Mouse (Mus musculus) embryonic facial prominence, embryonic 13.5 days (tissue): ENCODE measurements around the gene Gnb2. TPM values are rescaled to one million over a fixed set of nuclear protein-coding genes. Genes with fewer than 3 reads are reported as not detected.

Experiments used
- ATAC-seq: fragments of 200-750 bp; cut with Nextera tagmentation; 2 replicates; pipeline ENCODE4 v1.8.0; 2017; ENCODE audit warnings: low read depth; ENCODE audit not compliant: insufficient number of reproducible peaks, insufficient read depth, low FRiP score, low TSS enrichment
- H3K27ac ChIP-seq: fragments of 300-500 bp; sonication (generic); 2 replicates; pipeline ENCODE4 v1.5.1; 2015; ENCODE audit warnings: moderate library complexity, mild to moderate bottlenecking, inconsistent platforms
- H3K27me3 ChIP-seq: fragments of 300-500 bp; sonication (generic); 2 replicates; pipeline ENCODE4 v1.6.1; 2015; ENCODE audit warnings: mild to moderate bottlenecking, inconsistent platforms
- H3K36me3 ChIP-seq: fragments of 300-500 bp; sonication (generic); 2 replicates; pipeline ENCODE4 v1.6.1; 2015; ENCODE audit warnings: mild to moderate bottlenecking, inconsistent platforms
- H3K4me1 ChIP-seq: fragments of 300-500 bp; sonication (generic); 2 replicates; pipeline ENCODE4 v1.6.1; 2015; ENCODE audit warnings: inconsistent platforms
- H3K4me2 ChIP-seq: fragments of 300-500 bp; sonication (generic); 2 replicates; pipeline ENCODE4 v1.6.1; 2015; ENCODE audit warnings: moderate library complexity, mild to moderate bottlenecking, inconsistent platforms
- H3K4me3 ChIP-seq: fragments of 300-500 bp; sonication (generic); 2 replicates; pipeline ENCODE4 v1.5.1; 2015; ENCODE audit warnings: mild to moderate bottlenecking, inconsistent platforms
- H3K9ac ChIP-seq: fragments of 300-500 bp; sonication (generic); 2 replicates; pipeline ENCODE4 v1.6.1; 2015; ENCODE audit warnings: mild to moderate bottlenecking, inconsistent platforms
- H3K9me3 ChIP-seq: fragments of 300-500 bp; sonication (generic); 2 replicates; pipeline ENCODE4 v1.6.1; 2016; ENCODE audit warnings: inconsistent platforms
- WGBS: fragments of 180-500 bp; shearing (Covaris S2); methylation state at CpG from one replicate; pipeline ENCODE4 v1.1.7; 2015; ENCODE audit warnings: mixed read lengths; 5-methylcytosine and 5-hydroxymethylcytosine counted together
- polyA plus RNA-seq: library from polyadenylated mRNA; unstranded; fragments of >200 nt; fragmentation: Nextera tagmentation; extraction: Ambion mirVana; gene quantifications from 2 replicates; pipeline ENCODE4 v1.2.1, GENCODE M21; 2015

The Gnb2 gene
- polyA plus RNA-seq, 1 experiment from 2014 or later = 396 TPM

DNA sequence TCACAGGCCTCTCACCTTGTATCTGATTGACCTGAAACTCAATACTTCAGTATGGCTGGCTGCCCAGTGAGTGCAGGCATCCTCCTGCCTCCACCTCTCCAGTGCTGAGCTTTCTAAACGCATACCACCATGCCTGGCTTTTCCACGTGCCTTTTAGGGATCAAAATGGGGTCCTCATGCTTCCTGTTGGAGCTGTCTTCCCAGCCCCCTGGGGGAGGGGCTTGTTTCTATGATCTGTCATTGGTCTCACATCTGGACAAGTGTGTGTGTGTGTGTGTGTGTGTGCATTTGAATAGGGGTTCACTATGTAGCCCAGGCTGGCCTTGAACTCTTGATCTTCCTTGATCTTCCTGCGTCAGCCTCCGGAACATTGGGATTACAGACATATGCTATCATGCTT is 4.2 kb upstream of the Gnb2 start:
- no peak overlapping the region for H3K27ac ChIP-seq
- H3K4me2 ChIP-seq = no peak overlapping the region
- H3K36me3 ChIP-seq = no peaks in the 10 kb centered on the region
- H3K9me3 ChIP-seq = no peaks in the 10 kb centered on the region
- WGBS = 61% methylated on average over 4 of the region's 4 CpGs
- no peaks in the 10 kb centered on the region for H3K27me3 ChIP-seq
- H3K4me1 ChIP-seq = 0 out of 2 replicates have a peak, but pooled peaks cover 3% of the 10 kb centered on the region
- ATAC-seq = no peak
- no peak overlapping the region for H3K4me3 ChIP-seq
- no peak overlapping the region for H3K9ac ChIP-seq

- WGBS = 82% methylated on average over 9 of the region's 9 CpGs
Measured at GRCm38 (mm10) chr5:137535318-137535717, 2.0 kb upstream of the Gnb2 start.

DNA sequence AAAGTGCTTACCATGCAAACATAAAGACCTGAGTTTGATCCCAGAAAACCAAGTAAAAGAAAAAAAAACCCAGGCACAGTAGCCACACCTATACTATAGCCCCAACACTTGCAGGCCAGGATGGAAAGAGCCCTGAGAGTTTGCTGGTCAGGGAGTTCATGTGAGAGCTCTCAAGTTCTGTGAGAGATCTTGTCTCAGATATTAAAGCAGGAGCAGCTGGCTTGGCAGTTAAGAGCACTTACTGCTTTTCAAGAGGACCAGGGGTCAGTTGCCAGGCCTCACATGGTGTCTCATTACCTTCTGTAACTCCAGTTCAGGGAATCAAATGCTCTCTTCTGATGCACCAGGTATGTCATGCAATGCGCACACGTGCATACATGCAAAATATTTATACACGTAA is 1.5 kb upstream of the Gnb2 start:
- H3K9me3 ChIP-seq = no peaks in the 10 kb centered on the region
- peaks cover 13% of the 10 kb centered on the region for H3K4me1 ChIP-seq
- H3K27ac ChIP-seq = no peak overlapping the region
- no peak for ATAC-seq
- no peaks in the 10 kb centered on the region for H3K27me3 ChIP-seq
- H3K4me3 ChIP-seq = no peak overlapping the region
- no peak overlapping the region for H3K9ac ChIP-seq
- H3K36me3 ChIP-seq = peaks cover 5% of the 10 kb centered on the region
- H3K4me2 ChIP-seq = no peak overlapping the region
- WGBS = 89% methylated on average over 3 of the region's 3 CpGs

More at GRCm38 (mm10) chr5:137535318-137535717, 2.0 kb upstream of the Gnb2 start:
- Histone ChIP-seq H3K36me3 (no peaks in the 10 kb centered on the region), H3K27me3 (no peaks in the 10 kb centered on the region), H3K4me3 (no peak overlapping the region), H3K4me2 (no peak overlapping the region), H3K4me1 (peaks cover 7% of the 10 kb centered on the region), H3K9ac (no peak overlapping the region), H3K9me3 (no peaks in the 10 kb centered on the region), H3K27ac (no peak overlapping the region)
- no peak for ATAC-seq

GRCm38 (mm10) chr5:137532808-137533116 is 548 bp downstream of the Gnb2 start:
- Histone ChIP-seq H3K27ac (peak overlapping the region; percentile 93), H3K9me3 (no peaks in the 10 kb centered on the region), H3K36me3 (peaks cover 25% of the 10 kb centered on the region), H3K4me3 (peak overlapping the region; percentile 91), H3K9ac (peak overlapping the region; percentile 94), H3K4me1 (peaks cover 19% of the 10 kb centered on the region), H3K4me2 (peak overlapping the region; percentile 97), H3K27me3 (no peaks in the 10 kb centered on the region)
- WGBS = 0% methylated on average over 11 of the region's 12 CpGs
- ATAC-seq = no peak

- Histone ChIP-seq H3K9me3 (no peaks in the 10 kb centered on the region), H3K27ac (peak overlapping the region; percentile 93), H3K36me3 (peaks cover 30% of the 10 kb centered on the region), H3K4me2 (peak overlapping the region; percentile 97), H3K4me3 (peak overlapping the region; percentile 91), H3K4me1 (peaks cover 16% of the 10 kb centered on the region), H3K9ac (peak overlapping the region; percentile 94), H3K27me3 (no peaks in the 10 kb centered on the region)
- under 1% methylated on average over 19 of the region's 19 CpGs for WGBS
- ATAC-seq = no peak
Measured at GRCm38 (mm10) chr5:137532131-137532807, 1.0 kb downstream of the Gnb2 start.

DNA sequence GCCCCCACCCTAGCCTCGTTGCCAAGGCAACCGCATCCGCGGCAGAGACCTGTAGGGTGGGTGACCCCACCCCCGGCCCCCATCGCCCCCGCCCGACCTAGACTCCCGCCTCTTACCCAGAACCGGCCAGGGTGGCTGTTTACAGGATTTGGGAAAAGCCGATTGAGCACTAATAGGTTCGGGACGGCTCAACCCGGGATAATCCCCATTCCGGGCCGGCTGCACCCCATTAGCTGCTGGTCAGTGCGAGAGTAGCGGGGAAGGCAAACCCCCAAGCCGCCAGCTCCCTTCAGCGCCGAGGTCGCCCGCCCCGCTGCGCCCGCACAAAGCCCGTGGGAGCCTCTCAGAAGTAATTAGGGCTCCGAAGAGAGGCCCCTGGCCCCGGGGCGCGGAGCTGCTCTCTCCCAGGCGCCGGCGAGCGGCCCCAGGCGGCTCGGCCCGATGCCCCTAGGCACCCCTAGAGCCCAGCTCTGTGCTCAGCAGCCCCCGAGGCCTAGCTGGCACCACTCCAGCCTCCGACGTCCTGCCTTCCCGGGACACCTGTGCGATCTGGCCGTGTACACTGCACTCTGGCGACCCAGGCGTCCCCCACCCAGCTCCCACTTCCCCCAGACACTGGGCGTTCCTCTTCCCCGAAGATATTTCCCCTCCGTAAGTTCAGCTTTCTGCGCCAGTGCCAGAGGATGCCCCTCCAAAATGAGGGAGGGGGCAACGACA is 1.7 kb downstream of the Gnb2 start:
- Histone ChIP-seq H3K4me3 (peak overlapping the region; percentile 91), H3K9me3 (no peaks in the 10 kb centered on the region), H3K4me2 (peak overlapping the region; percentile 97), H3K36me3 (peaks cover 37% of the 10 kb centered on the region), H3K4me1 (peaks cover 17% of the 10 kb centered on the region), H3K9ac (peak overlapping the region; percentile 94), H3K27me3 (no peaks in the 10 kb centered on the region), H3K27ac (peak overlapping the region; percentile 93)
- no peak; the same call in 1 of the 2 replicates for ATAC-seq
- WGBS = 0% methylated on average over 51 of the region's 51 CpGs

- Histone ChIP-seq H3K36me3 (peaks cover 44% of the 10 kb centered on the region), H3K9ac (peak overlapping the region; percentile 94), H3K4me3 (peak overlapping the region; percentile 91), H3K4me1 (peaks cover 23% of the 10 kb centered on the region), H3K4me2 (peak overlapping the region; percentile 97), H3K27me3 (no peaks in the 10 kb centered on the region), H3K9me3 (no peaks in the 10 kb centered on the region), H3K27ac (peak overlapping the region; percentile 93)
- ATAC-seq = peak; percentile 29; the same call in 1 of the 2 replicates
- under 1% methylated on average over 45 of the region's 46 CpGs for WGBS
Measured at GRCm38 (mm10) chr5:137530588-137531413, 2.5 kb downstream of the Gnb2 start.

- peak overlapping the region; percentile 97 for H3K4me2 ChIP-seq
- H3K27ac ChIP-seq = peak overlapping the region; percentile 93
- no peak for ATAC-seq
- no peaks in the 10 kb centered on the region for H3K9me3 ChIP-seq
- H3K36me3 ChIP-seq = peaks cover 51% of the 10 kb centered on the region
- H3K9ac ChIP-seq = peak overlapping the region; percentile 94
- no peaks in the 10 kb centered on the region for H3K27me3 ChIP-seq
- H3K4me3 ChIP-seq = peak overlapping the region; percentile 91
- peaks cover 23% of the 10 kb centered on the region for H3K4me1 ChIP-seq
- 69% methylated on average over 8 of the region's 8 CpGs for WGBS
Measured at GRCm38 (mm10) chr5:137530075-137530474, 3.2 kb downstream of the Gnb2 start.

DNA sequence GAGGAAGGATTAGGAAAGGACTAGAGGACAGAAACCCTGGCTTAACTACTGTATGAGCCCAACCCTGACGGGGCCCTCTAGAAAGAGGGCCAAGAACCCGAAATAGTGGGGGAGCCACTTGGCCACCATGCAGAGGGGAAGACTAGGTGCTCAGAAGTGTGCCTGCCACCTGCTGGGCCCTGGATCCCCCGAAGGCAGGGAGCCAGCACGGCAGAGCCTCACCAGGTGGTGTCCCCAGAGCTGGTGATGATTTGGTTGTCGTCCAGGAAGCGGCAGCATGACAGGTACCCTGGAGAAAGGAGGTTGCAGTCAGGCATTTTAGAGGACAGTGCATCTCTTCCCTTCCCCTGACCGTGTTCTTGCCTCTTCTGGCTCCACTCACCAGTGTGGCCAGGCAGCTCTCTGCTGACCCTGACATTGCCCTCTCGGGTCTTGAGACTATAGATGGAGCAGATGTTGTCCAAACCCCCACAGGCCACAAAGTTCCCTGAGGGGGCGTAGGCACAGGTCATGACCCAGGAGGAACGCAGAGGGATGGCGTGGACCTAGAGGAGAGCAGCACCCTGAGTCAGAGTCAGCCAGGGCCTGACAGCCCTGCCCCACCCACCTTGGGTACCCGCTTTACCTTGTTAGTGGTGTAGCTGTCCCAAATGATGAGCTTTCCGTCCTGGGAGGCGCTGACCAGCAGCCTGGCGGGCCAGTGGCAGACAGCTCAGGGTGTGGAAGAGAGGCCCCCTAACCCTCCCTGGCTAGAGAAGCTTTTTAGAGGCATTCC is 3.9 kb downstream of the Gnb2 start:
- H3K4me2 ChIP-seq = peak overlapping the region; percentile 97; the same call in 1 of the 2 replicates
- H3K4me3 ChIP-seq = peak overlapping the region; percentile 91; the same call in 1 of the 2 replicates
- peaks cover 57% of the 10 kb centered on the region for H3K36me3 ChIP-seq
- ATAC-seq = no peak
- no peaks in the 10 kb centered on the region for H3K27me3 ChIP-seq
- peak overlapping the region; percentile 94; the same call in 1 of the 2 replicates for H3K9ac ChIP-seq
- peak overlapping the region; percentile 93; the same call in 1 of the 2 replicates for H3K27ac ChIP-seq
- peaks cover 23% of the 10 kb centered on the region for H3K4me1 ChIP-seq
- no peaks in the 10 kb centered on the region for H3K9me3 ChIP-seq
- 70% methylated on average over 15 of the region's 15 CpGs for WGBS

DNA sequence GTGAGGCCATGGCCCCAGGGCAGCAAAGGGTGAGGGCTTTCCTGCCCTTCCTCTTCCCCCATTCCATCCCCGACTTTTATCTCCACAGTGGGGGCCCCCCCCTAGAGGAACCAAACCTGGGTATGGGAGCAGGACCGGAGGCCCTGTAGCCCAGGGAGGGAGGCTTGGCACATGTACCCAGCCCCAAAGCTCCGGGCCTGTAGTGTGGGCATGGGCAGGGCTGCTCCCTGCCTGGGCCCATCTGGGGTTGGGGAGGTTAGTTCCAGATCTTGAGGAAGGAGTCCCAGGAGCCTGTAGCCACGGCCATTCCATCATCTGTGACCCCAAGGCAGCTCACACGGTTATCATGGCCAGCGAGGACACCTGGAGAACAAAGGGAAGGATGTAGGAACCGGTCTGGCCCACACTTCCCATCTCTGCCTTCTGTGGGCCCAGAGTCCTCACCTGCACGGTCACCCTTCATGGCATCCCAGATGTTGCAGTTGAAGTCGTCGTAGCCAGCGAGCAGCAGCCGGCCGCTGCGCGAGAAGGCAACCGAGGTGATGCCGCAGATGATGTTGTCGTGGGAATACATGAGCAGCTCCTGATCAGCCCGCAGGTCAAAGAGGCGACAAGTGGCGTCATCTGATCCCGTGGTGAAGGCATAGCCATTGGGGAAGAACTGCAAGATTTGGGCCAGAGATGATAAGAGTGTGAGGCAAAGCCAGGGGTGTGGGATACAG is 4.9 kb downstream of the Gnb2 start:
- no peak overlapping the region for H3K27ac ChIP-seq
- peaks cover 23% of the 10 kb centered on the region for H3K4me1 ChIP-seq
- no peak overlapping the region for H3K4me3 ChIP-seq
- H3K4me2 ChIP-seq = no peak overlapping the region
- 85% methylated on average over 22 of the region's 22 CpGs for WGBS
- H3K9ac ChIP-seq = no peak overlapping the region
- no peaks in the 10 kb centered on the region for H3K9me3 ChIP-seq
- no peak for ATAC-seq
- H3K36me3 ChIP-seq = peaks cover 67% of the 10 kb centered on the region
- no peaks in the 10 kb centered on the region for H3K27me3 ChIP-seq
